13 mouse cellular contexts compared by ENCODE assay signal in the genomic region with DNA sequence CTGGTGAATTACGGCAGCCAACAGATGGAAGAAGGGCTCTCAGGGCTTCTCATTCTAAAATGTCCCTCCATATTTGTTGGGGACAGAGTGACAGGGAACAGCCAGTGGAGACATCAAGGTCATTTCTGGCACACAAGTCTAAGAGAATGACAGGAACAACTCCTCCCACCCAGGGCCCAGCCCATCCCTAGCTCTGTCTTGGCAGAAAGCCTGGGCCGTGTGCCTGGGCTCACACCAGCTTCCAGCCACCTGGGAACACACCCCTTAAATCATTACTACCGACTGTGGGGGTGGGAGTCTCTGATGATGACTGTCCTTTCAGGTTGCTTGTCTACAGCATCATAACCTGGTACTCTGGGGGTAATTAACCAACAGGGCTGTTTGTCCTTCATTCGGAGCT. TPM values are rescaled to one million over a fixed set of nuclear protein-coding genes. Genes with fewer than 3 reads are reported as not detected.
A peak's percentile ranks its signal among the peaks of the same experiment; 100 is the strongest.
DNase-seq lines count a peak whose midpoint lies in the region; ATAC-seq and TF ChIP-seq lines count a peak whose summit lies in the region.
"Had no signal": no experiment of that assay in that cellular context is flagged by ENCODE, and none has a peak within 500 bp of the region (broad histone marks: within the 10 kb centered on the region; RNA-seq: fewer than 3 reads in every experiment).

No protein-coding gene starts in this region.

- H3K4me2 ChIP-seq in heart, postnatal 0 days (ENCODE audit: low read depth, low read length): no peak overlapping the region
- H3K4me2 ChIP-seq: embryonic facial prominence, embryonic 12.5 days; liver, embryonic 13.5 days had no signal

- WGBS in heart, postnatal 0 days: 37% methylated on average over 4 of the region's 4 CpGs
- WGBS in midbrain, embryonic 10.5 days: 88% methylated on average over 4 of the region's 4 CpGs

- no peak; the same call in 1 of the 2 replicates for TF ChIP-seq EP300 in heart, postnatal 0 days (IDR thresholded peaks at IDR 0.05; ENCODE audit: low read depth)

- no peak overlapping the region for H3K9ac ChIP-seq in heart, postnatal 0 days (replicated peaks; ENCODE audit: low read depth, low read length)
- H3K9ac ChIP-seq: embryonic facial prominence, embryonic 12.5 days; liver, embryonic 13.5 days had no signal

- intact Hi-C loops in gastrocnemius, adult 2 months (cut with DNase I): no loop called here

- H3K27ac ChIP-seq in gastrocnemius, adult 2 months: no peak overlapping the region
- H3K27ac ChIP-seq in heart, postnatal 0 days (ENCODE audit: low read depth): peak overlapping the region; percentile 79
- no peak overlapping the region; the same call in 1 of the 2 replicates for H3K27ac ChIP-seq in midbrain, embryonic 10.5 days (replicated peaks)
- H3K27ac ChIP-seq: embryonic facial prominence, embryonic 12.5 days; liver, embryonic 13.5 days had no signal

- no peaks in the 10 kb centered on the region for H3K36me3 ChIP-seq in heart, postnatal 0 days (replicated peaks; ENCODE audit: control insufficient read depth, insufficient read depth, low read length)
- no peaks in the 10 kb centered on the region for H3K36me3 ChIP-seq in midbrain, embryonic 10.5 days
- H3K36me3 ChIP-seq: embryonic facial prominence, embryonic 12.5 days; liver, embryonic 13.5 days had no signal

- no peak overlapping the region for H3K4me3 ChIP-seq in gastrocnemius, adult 2 months
- no peak overlapping the region for H3K4me3 ChIP-seq in heart, postnatal 0 days (ENCODE audit: low read depth, low read length)
- H3K4me3 ChIP-seq in midbrain, embryonic 10.5 days: no peak overlapping the region
- H3K4me3 ChIP-seq: embryonic facial prominence, embryonic 12.5 days; liver, embryonic 13.5 days had no signal

- no peaks in the 10 kb centered on the region for H3K9me3 ChIP-seq in heart, postnatal 0 days (replicated peaks; ENCODE audit: control insufficient read depth, low read length)
- H3K9me3 ChIP-seq in midbrain, embryonic 10.5 days (replicated peaks): no peaks in the 10 kb centered on the region
- H3K9me3 ChIP-seq: embryonic facial prominence, embryonic 12.5 days; liver, embryonic 13.5 days had no signal

- no peaks in the 10 kb centered on the region for H3K27me3 ChIP-seq in heart, postnatal 0 days (ENCODE audit: control insufficient read depth, insufficient read depth, low read length)
- peaks cover 14% of the 10 kb centered on the region for H3K27me3 ChIP-seq in midbrain, embryonic 10.5 days (ENCODE audit: low read depth, poor library complexity, severe bottlenecking)
- H3K27me3 ChIP-seq: embryonic facial prominence, embryonic 12.5 days; liver, embryonic 13.5 days had no signal

- no peak for TF ChIP-seq CTCF in gastrocnemius, adult 2 months (IDR thresholded peaks at IDR 0.05)
- TF ChIP-seq CTCF in heart, postnatal 0 days (IDR thresholded peaks at IDR 0.05; ENCODE audit: low read depth): no peak

- peak; percentile 85 for ATAC-seq in heart, postnatal 0 days (ENCODE audit: insufficient read depth, low read depth)

- peak; percentile 49 for DNase-seq in gastrocnemius, adult 2 months
- no peak for DNase-seq in gastrocnemius, adult 8-10 months (ENCODE audit: low spot score in 2 of 2)
- peak; percentile 31 for DNase-seq in ovary, adult 18-20 months (ENCODE audit: low spot score)
- DNase-seq in ovary, postnatal 14 days (ENCODE audit: low spot score): no peak
- DNase-seq in heart, postnatal 0 days (ENCODE audit: low spot score): peak; percentile 81
- peak; percentile 23 for DNase-seq in skeletal muscle tissue, adult 2 months (ENCODE audit: low read depth, low spot score)
- DNase-seq in midbrain, embryonic 10.5 days (ENCODE audit: low spot score): no peak
- no peak for DNase-seq in embryo, embryonic 10.5 days (ENCODE audit: low spot score)
- DNase-seq: cerebellum, adult 11-12 months; liver, embryonic 13.5 days; right cerebral cortex, postnatal 14 days; thymus, adult 18-20 months had no signal

- H3K4me1 ChIP-seq in heart, postnatal 0 days (ENCODE audit: control insufficient read depth, insufficient read depth): peaks cover 26% of the 10 kb centered on the region
- H3K4me1 ChIP-seq in midbrain, embryonic 10.5 days: peaks cover 30% of the 10 kb centered on the region
- H3K4me1 ChIP-seq: embryonic facial prominence, embryonic 12.5 days had no signal

RNA-seq across cellular contexts. Expression of a gene that starts 53.8 kb away (rescaled TPM):
- 10 to 100 TPM; 27.4 to 34.5 TPM for total RNA-seq in gastrocnemius, adult 2 months (2021)
- total RNA-seq in gastrocnemius, adult 8-10 months (2022): 10 to 100 TPM; 18.5 to 28.7 (median 21.8) TPM
- total RNA-seq in heart, postnatal 0 days (2014; rRNA removed; ENCODE audit: low replicate concordance): 41.0 and 47.8 TPM in 2 replicates
- 12.4 and 13.8 TPM in 2 replicates for polyA plus RNA-seq in heart, postnatal 0 days (2015; fragmentation: Nextera tagmentation; extraction: Ambion mirVana)
- polyA plus RNA-seq in midbrain, embryonic 10.5 days (2016; fragmentation: Nextera tagmentation; extraction: Ambion mirVana): 42.2 and 55.8 TPM in 2 replicates

Comparison
In these comparisons a context has a peak if more than half of its experiments do, and no peak if none do; other contexts are left out.
1. DNase-seq: peak in gastrocnemius, adult 2 months (single experiment), ovary, adult 18-20 months (single experiment), heart, postnatal 0 days (single experiment) and skeletal muscle tissue, adult 2 months (single experiment); none in gastrocnemius, adult 8-10 months (0 of 2), ovary, postnatal 14 days (single experiment), midbrain, embryonic 10.5 days (single experiment) and embryo, embryonic 10.5 days (single experiment).